Mouse (Mus musculus): Measurements from ENCODE around the gene Rbm20.

DNA sequence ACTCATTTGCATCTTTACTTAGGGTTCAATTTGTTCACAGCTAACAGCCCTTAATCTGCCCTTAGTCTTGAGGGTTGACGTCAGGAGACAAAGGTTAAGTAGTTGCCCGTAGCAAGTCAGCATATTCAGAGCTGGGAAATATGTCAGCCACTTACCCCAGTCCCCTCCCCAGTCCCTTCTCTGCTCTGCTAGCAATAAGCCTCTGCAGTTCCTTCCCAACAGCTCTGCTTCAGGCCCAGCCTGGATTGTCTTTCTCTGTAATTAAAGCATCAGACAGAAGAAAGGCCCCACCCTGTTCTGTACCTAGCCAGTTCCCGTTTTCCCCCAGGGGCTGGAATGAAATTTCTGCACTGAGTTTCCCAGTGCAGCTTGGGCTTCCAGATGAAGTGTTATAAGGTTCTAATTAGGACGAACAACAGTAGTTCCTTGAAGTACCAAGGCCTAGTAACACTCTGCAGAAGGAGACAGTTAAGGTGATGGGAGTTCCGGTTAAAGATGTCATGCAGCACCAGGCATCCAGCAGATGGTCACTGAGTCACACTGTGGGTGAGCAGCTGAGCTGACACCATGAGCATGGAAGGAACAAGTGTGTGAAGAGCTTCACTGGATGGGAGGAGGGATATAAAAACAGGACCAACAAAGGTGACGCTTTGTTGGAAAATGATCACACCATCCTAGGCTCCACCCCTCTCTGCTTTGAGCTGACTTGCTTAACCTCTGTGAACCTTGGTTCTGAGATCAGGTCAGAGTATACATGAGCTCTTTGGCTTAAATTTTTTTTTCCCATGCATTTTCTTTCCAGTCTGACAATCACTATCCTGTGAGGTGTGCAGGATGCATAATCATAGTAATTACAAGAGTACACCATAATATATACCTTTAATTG is 159.7 kb downstream of the Rbm20 start:
- TF ChIP-seq POLR2A (IDR thresholded peaks at IDR 0.05; ENCODE audit: borderline replicate concordance, extremely low read depth, low read depth, low read length), result no peak
- no peak for TF ChIP-seq CTCF (IDR thresholded peaks at IDR 0.05; ENCODE audit: insufficient read depth, low read length)

Measured in lung, adult 2 months (tissue).